Mouse (Mus musculus): ENCODE measurements at regions not wholly inside any gene's neighbourhood (a gene's known extent, or its start where the extent isn't known, plus 50 kb on each side); places are given as distances from the start of the nearest gene placed in this dataset.

DNA sequence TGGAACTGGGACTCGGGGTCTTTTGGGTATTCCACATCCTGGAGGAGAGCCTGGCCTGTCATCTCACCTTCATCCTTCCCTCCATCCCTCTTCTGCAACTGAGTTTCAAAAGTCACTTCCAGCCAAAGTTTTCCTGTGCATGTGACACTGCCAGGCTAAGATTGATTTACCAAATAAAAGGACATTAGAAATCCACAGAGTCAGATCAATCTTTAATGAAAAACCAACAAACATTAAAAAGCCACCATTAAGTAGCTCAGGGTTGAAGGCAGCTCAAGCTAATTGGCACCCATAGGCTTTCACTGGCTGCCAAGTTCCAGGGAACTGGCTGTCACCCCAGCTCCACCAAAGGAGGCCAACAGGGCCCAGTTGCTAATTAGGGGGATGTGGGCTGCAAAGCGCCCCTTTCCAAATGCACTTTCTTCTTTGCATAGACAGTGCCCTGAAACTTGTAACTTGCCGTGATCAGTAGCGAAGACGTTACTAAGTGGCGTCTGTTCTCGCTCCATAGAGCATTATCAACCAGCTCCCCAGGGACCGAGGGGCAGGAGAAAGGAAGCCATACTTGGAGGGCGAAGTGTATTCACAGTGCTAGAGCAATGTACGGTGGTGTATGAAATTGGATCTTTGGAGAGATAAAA lies 464.6 kb upstream of the Gm19410 start:
- TF ChIP-seq POLR2A (IDR thresholded peaks at IDR 0.05; ENCODE audit: low read depth, low read length) (no peak), CTCF (IDR thresholded peaks at IDR 0.05; ENCODE audit: extremely low read depth, insufficient read length, insufficient replicate concordance, low read depth, low read length) (no peak)
